Mouse (Mus musculus): ENCODE measurements at regions not wholly inside any gene's neighbourhood (a gene's known extent, or its start where the extent isn't known, plus 50 kb on each side); places are given as distances from the start of the nearest gene placed in this dataset.

DNA sequence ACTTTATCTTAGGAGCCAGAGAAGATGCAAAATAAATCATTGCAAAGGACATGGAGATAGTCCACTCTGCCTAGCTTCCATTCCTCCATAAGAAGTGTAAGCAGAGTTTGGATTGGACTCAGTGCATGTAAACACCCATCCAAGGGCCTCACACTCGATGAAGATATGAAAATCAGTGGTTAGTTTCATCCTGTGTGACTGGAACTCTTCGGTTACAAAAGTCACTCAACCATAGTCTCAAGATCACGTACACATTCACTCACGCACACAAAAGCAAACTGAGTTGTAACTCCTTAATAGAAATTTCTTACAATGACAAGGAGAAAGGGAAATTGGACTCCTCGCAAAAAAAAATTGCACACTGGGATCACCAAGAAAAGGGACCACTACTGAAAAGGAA is 206.9 kb downstream of the Wdr11 start:
- no peak for TF ChIP-seq CTCF (IDR thresholded peaks at IDR 0.05; ENCODE audit: insufficient read depth, low read depth, low read length)
- no peak for TF ChIP-seq POLR2A (IDR thresholded peaks at IDR 0.05; ENCODE audit: insufficient read depth, low read depth, low read length)

Measured in olfactory bulb, adult 2 months (tissue).